ENCODE assay signal across 8 mouse cellular contexts in the genomic region with DNA sequence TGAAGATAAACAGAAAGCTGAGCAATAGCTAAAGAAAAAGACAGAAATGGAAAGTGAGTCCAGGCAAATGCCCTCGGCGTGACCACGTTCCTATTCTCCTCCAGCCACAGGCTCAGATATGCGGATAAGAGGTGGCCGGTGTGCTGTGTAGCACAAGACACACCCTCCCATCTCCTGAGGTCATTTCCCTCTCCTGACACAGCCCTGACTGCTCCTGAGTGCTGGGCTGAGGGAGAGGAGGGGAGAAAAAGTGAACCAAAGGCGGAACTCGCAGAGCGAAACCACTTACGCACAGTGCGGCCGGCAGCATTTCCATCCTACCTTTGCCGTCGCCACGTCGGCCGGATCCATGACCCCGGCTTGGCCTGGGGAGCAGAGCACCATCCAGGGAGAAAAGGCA.
DNase-seq lines count a peak whose midpoint lies in the region; ATAC-seq and TF ChIP-seq lines count a peak whose summit lies in the region.

No protein-coding gene starts in this region.

- no peak overlapping the region for H3K27ac ChIP-seq in thymus, adult 2 months (ENCODE audit: control insufficient read depth, insufficient read depth, low read length)
- H3K27ac ChIP-seq in macrophage = 0 out of 2 replicates have a peak overlapping the region, but pooled peaks have one; percentile 28

- DNase-seq in cerebellum, postnatal 4 days (ENCODE audit: low spot score in 2 of 2) = no peak
- DNase-seq in thymus, adult 2 months = no peak
- no peak for DNase-seq in thymus, postnatal 4 days
- DNase-seq in frontal cortex, postnatal 36 days (ENCODE audit: low spot score in 2 of 2) = no peak
- DNase-seq in embryo, embryonic 11 days = no peak
- no peak for DNase-seq in gastrocnemius, postnatal 14 days

- peaks cover 100% of the 10 kb centered on the region for H3K79me2 ChIP-seq in macrophage (ENCODE audit: inconsistent target)

- 0 out of 2 replicates have a peak, but pooled peaks have one; percentile 1 for TF ChIP-seq CTCF in thymus, adult 2 months (IDR thresholded peaks at IDR 0.05; ENCODE audit: borderline replicate concordance, control insufficient read depth, extremely low read depth, insufficient read depth, low read length, poor library complexity)

- WGBS in thymus, adult 2 months = 67% methylated on average over 17 of the region's 17 CpGs
- 76% methylated on average over 6 of the region's 17 CpGs for WGBS in macrophage (ENCODE audit: missing documents)

- H3K4me3 ChIP-seq in thymus, adult 2 months (ENCODE audit: control insufficient read depth, insufficient read depth, low read length) = peak overlapping the region; percentile 12
- H3K4me3 ChIP-seq in macrophage (ENCODE audit: inconsistent target) = no peak overlapping the region; the same call in 1 of the 2 replicates

- H3K4me1 ChIP-seq in thymus, adult 2 months (replicated peaks; ENCODE audit: control insufficient read depth, insufficient read depth, low read length) = peaks cover 2% of the 10 kb centered on the region; the same call in 1 of the 2 replicates

- 0 out of 2 replicates have a peak, but pooled peaks have one; percentile 3 for ATAC-seq in cerebellum, adult (ENCODE audit: insufficient number of reproducible peaks, low FRiP score, low TSS enrichment)

- H3K36me3 ChIP-seq in thymus, adult 2 months (ENCODE audit: control insufficient read depth, insufficient read depth, low read length) = no peaks in the 10 kb centered on the region
- no peaks in the 10 kb centered on the region for H3K36me3 ChIP-seq in macrophage (ENCODE audit: inconsistent target)

- intact Hi-C loops in gastrocnemius, postnatal 14 days (cut with DNase I; ENCODE audit: low total_unique reads) = no loop called here

- H3K27me3 ChIP-seq in thymus, adult 2 months (ENCODE audit: control insufficient read depth, insufficient read depth, low read length) = no peaks in the 10 kb centered on the region

- no peak for TF ChIP-seq POLR2A in thymus, adult 2 months (IDR thresholded peaks at IDR 0.05; ENCODE audit: control insufficient read depth, extremely low read depth, insufficient read depth, low read length, poor library complexity)
